Mouse (Mus musculus): ENCODE measurements around the gene Iqsec1.

DNA sequence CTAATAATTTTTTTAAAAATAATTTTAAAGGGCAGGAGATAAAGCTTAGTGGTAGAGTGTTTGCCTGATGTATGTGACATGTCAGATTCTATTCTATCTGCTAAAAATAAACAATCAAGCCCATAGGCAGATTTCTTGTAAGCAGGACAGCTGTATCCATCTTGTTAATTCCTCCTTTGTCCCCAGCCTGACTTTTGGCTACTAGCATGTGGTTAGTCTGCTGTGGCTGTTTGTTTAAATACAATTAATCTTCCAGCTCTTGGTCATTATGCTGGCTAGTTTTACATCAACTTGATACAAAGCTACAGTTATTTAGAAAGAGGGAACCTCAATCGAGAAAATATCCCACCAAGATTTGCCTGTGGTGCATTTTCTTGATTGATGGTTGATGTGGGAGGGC is 337.9 kb downstream of the Iqsec1 start:
- TF ChIP-seq E2F4 (IDR thresholded peaks at IDR 0.05; ENCODE audit: insufficient replicate concordance, low read depth, low read length) (no peak), GABPA (IDR thresholded peaks at IDR 0.05; ENCODE audit: insufficient replicate concordance, low read depth, low read length) (no peak)
